Mouse (Mus musculus): ENCODE data around the gene Syt10.
"Not testable (repeated sequence)": the region's sequence is repeated elsewhere in the genome, so short reads cannot be mapped to it uniquely, and the experiment has no call there.

The Syt10 gene

DNA sequence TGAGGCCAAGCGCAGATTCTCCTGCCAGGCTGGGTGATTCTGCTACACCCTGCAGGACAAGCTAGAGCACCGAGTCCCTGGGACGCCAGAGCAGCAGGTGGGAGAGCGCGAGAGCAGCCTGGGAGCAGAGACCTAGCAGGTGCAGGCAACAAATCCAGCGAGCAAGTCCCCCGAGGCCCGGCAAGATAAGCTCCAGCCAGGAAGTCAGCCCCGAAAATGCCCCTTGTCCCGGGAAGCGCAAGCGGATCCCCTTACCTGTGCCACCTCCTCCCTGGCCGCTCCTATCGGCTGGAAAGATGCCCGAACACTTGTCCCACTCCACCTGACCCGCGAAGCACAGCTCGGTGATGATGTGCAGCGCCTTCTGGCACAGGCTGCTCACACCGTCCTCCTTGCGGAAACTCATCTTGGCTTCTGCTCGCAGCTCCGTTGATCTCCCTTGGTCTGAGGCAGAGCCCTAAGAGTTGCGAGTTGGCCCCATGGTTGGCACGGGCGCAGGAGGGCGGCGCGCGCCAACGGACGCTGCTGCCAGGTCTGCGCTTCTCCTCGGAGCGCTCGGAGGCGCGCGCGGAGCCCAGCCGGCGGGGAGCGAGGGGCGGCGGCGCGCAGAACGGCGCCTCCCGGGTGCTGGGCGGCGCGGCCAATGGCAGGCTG is at the start of gene Syt10:
TSS of gene Syt10 (minus strand) at position 497 of the 654 bp plus-strand sequence.
- peak; percentile 6 for DNase-seq (ENCODE audit: low read depth, low spot score)

DNA sequence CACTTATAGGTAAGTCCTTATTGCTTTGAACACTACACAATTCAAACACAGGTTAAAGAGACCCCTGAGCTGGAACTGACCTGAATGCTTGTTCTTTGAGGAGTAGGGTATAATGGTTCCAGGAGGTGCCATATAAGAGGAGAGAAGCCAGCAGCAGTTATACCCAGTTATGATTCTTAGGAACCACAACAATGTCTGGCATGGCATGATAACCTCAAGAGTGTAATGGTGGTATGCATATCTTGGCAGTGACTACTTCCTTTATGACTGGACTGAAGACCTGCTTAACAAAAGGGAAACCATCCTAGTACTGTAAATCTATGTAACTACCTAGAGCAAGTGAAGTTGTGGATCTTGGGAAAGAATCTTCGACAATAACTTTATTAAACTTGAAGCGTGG is 42.1 kb upstream of the Syt10 start:
- no peak for DNase-seq (ENCODE audit: low read depth, low spot score)

DNA sequence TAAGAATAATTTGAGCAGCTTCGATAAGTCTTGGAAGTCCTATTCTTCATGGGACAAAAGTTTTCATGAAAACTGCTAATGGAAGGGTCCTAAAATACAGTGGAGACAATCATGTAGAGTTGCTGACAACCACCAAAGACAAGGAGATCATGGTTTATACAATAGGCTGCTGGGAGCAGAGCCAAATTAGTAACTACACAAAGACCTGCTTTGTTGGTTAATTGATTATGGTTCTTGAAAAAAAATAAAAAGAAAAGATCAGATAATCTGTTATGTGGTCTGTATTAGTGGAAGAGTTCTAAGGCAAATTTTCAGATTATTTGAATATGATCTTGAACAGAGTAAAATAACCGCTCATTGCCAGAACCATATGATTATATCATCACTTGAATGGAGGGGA is 37.3 kb upstream of the Syt10 start:
- no peak for DNase-seq (ENCODE audit: low read depth, low spot score)

DNA sequence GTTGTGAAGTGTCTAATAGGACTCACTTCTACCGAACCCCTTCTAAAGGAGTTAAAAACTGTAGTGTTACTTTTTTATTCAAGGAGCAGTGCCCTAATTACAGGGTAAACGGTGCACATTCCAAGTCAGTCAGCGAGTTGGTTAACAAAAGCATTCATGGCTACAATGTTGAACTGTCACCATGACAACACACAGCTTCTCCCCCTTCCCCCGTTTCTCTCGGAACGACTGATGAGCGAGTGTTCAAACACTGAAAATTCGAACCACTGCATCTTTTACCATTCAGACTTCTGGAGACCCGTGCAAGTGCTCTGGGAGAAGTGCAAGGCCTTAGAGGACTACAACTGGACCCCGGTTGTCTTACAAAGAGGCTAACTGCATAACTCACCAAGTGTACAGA is 25.6 kb downstream of the Syt10 start:
- DNase-seq (ENCODE audit: low read depth, low spot score) = no peak

DNA sequence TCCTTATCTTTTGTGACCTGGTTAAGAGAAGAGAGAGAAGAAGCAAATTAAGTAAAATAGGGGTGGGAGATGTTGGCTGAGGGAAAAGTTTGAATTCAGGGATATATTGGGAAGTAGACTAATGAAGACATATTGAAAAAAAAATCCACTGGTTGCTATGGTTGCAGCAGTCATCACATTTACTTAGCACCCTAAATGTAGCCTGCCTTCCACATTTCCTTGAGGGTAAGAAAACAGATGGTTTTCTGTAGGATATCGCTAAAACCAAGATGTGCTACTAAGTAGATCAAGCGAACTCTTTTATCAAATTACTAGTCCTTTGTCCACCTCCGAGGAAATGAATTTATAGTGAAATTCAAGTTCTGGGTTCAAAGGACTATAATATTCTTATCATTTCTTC is 37.2 kb downstream of the Syt10 start:
- DNase-seq (ENCODE audit: low read depth, low spot score) = no peak

DNA sequence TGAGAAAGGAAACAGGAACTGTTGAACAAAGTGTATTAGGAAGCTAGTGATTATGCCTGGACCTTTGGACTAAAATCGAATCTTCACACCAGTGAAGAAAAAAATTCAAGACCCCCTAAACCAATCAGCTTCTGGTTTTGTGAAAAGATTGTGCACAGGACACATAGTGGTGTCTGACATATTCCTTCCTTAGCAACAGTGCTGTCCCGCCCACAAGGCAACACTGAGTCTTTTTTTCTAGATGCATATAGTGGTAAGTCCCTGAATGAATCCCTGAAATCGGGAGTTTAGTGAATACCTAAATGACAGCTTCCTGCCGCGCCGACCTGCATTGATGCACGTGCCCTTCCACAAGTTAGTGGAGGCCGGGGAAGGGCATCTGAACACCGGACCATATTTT is 61.7 kb downstream of the Syt10 start:
- no peak for DNase-seq (ENCODE audit: low read depth, low spot score)

DNA sequence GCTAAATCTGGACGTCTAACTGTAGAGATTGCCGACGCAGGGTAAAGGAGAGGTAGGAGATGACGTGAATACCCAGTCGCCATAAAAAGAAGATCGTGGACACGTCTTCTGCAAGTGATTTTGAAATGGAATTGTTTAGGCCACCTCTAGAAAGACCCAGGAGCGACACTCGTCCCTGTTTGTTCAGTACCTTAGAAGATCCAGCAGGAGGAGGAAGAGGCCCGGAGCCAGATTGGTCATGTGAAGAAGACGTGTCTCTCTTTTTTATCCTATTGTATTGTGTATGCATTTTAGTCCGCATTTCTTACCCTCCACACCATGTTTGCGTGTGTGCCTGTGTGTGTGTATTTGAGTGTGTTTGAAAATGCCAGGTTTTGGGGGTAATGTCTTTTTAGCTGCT is 75.6 kb downstream of the Syt10 start:
- not testable (repeated sequence) for DNase-seq (ENCODE audit: low read depth, low spot score)

DNA sequence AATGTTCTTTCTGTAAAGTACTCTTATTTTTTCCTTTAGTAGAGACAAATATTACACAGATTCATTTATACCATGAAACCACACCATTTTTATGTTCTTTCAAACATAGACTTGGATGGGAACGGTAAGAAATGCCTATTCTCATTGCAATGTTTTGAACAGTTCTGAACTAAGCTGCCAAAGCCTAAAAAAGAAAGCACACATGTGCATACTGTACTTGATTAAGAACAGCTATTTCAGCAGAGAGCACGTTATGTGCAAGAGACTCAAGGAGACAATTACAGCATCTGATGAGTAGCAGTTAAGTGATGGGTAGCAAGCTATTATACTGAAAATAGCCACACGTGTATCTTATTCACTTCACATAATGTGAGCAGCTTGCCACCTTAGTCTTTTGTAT is 108.0 kb downstream of the Syt10 start:
- no peak for DNase-seq (ENCODE audit: low read depth, low spot score)
